Mouse (Mus musculus): Measurements from ENCODE around the gene Lyz2. TPM values are rescaled to one million over a fixed set of nuclear protein-coding genes. Genes with fewer than 3 reads are reported as not detected.
"Not testable (repeated sequence)": the region's sequence is repeated elsewhere in the genome, so short reads cannot be mapped to it uniquely, and the experiment has no call there.

Gene Lyz2
- total and polyA plus RNA-seq, 3 experiments, result not detected

DNA sequence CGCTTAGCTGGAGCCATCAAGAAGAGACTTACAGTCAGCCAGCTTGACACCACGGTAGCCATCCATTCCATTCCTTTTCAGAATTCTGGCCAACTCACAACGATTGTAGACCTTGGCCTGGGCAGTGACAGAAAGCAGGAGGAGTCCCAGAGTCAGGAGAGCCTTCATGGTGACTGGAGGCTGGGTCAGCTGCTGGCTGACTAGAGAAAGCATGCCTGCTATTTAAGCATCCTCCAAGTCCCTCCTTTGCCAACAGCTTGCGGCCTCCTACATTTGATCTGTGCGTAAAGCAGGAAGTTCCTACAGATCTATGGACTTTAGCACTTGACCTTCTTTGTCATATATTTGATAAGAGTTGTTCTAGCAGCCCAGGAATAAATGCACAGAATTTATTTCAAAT, 10.6 kb upstream of the Lyz2 start, which contains the start of gene Lyz1:
TSS of gene Lyz1 (minus strand) at position 198 of the 400 bp plus-strand sequence.
- H3K27me3 ChIP-seq (ENCODE audit: control insufficient read depth in 1 of 2, insufficient read depth in 2 of 2, low read length in 2 of 2), result peaks cover 8 to 16% of the 10 kb centered on the region in 2 experiments
- H3K27ac ChIP-seq (ENCODE audit: control insufficient read depth, low read depth, low read length), result no peak within 1 kb of the TSS
- TF ChIP-seq CHD1 (IDR thresholded peaks at IDR 0.05; ENCODE audit: low read depth, low read length), result no peak
- TF ChIP-seq RAD21 (IDR thresholded peaks at IDR 0.05; ENCODE audit: low read depth, low read length), result no peak
- TF ChIP-seq MXI1 (IDR thresholded peaks at IDR 0.05; ENCODE audit: low read depth, low read length), result no peak
- no peak for TF ChIP-seq MAZ (IDR thresholded peaks at IDR 0.05; ENCODE audit: low read depth, low read length)
- TF ChIP-seq SMC3 (IDR thresholded peaks at IDR 0.05; ENCODE audit: low read depth, low read length), result no peak
- TF ChIP-seq POLR2A (IDR thresholded peaks at IDR 0.05; ENCODE audit: control insufficient read depth in 1 of 2, insufficient read depth in 1 of 2, low read depth in 1 of 2, low read length in 2 of 2, poor library complexity in 1 of 2), result no peak
- no peak for TF ChIP-seq CTCF (IDR thresholded peaks at IDR 0.05 in 2 of 3, conservative IDR thresholded peaks at IDR 0.05 in 1 of 3; ENCODE audit: control insufficient read depth in 1 of 3, insufficient read depth in 1 of 3, low read depth in 2 of 3, low read length in 3 of 3, poor library complexity in 1 of 3, severe bottlenecking in 1 of 3)
- no peak for TF ChIP-seq SIN3A (IDR thresholded peaks at IDR 0.05; ENCODE audit: low read length)
- no peak for TF ChIP-seq ELF1 (IDR thresholded peaks at IDR 0.05; ENCODE audit: low read depth, low read length)

DNA sequence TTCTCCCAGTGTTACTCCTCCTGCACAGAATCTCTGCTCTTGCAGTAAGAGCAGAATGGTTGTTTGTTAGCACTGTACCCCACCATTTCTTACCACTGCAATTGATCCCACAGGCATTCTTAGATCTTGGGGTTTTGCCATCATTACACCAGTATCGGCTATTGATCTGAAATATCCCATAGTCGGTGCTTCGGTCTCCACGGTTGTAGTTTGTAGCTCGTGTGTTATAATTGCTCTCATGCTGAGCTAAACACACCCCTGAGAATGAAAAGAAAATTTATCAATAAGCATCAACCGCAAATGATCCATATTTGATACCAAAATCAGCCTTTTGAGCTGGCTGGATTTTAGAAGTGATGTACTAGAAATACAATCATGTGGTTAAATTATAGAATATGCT, 8.8 kb upstream of the Lyz2 start:
- H3K4me1 ChIP-seq (ENCODE audit: control insufficient read depth in 1 of 2, insufficient read depth in 2 of 2, low read length in 2 of 2); H3K79me2 ChIP-seq (ENCODE audit: control insufficient read depth, insufficient read depth, low read length, poor library complexity); H3K9me3 ChIP-seq (replicated peaks; ENCODE audit: insufficient read depth, low read length); H3K27ac ChIP-seq (ENCODE audit: control insufficient read depth, low read depth, low read length); H3K4me3 ChIP-seq (ENCODE audit: control insufficient read depth in 1 of 2, insufficient read depth in 1 of 2, low read depth in 2 of 2, low read length in 2 of 2); H3K9ac ChIP-seq (ENCODE audit: control insufficient read depth, low read depth, low read length, poor library complexity, severe bottlenecking); H3K36me3 ChIP-seq (ENCODE audit: control insufficient read depth in 1 of 2, insufficient read depth in 2 of 2, low read length in 2 of 2); DNase-seq (ENCODE audit: low read depth, low spot score): not testable (repeated sequence)
- H3K27me3 ChIP-seq (ENCODE audit: control insufficient read depth in 1 of 2, insufficient read depth in 2 of 2, low read length in 2 of 2), result peaks cover 8 to 18% of the 10 kb centered on the region in 2 experiments

More for the DNA sequence above, 10.6 kb upstream of the Lyz2 start, which contains the start of gene Lyz1:
- no peaks in the 10 kb centered on the region for H3K4me1 ChIP-seq (ENCODE audit: control insufficient read depth in 1 of 2, insufficient read depth in 2 of 2, low read length in 2 of 2)
- H3K4me3 ChIP-seq (ENCODE audit: control insufficient read depth in 1 of 2, insufficient read depth in 1 of 2, low read depth in 2 of 2, low read length in 2 of 2), result no peak within 1 kb of the TSS
- H3K79me2 ChIP-seq (ENCODE audit: control insufficient read depth, insufficient read depth, low read length, poor library complexity), result no peaks in the 10 kb centered on the region
- H3K9me3 ChIP-seq (replicated peaks; ENCODE audit: insufficient read depth, low read length), result no peaks in the 10 kb centered on the region
- H3K36me3 ChIP-seq (ENCODE audit: control insufficient read depth in 1 of 2, insufficient read depth in 2 of 2, low read length in 2 of 2), result no peaks in the 10 kb centered on the region
- H3K9ac ChIP-seq (ENCODE audit: control insufficient read depth, low read depth, low read length, poor library complexity, severe bottlenecking), result no peak within 1 kb of the TSS
- DNase-seq (ENCODE audit: low read depth, low spot score), result no peak

DNA sequence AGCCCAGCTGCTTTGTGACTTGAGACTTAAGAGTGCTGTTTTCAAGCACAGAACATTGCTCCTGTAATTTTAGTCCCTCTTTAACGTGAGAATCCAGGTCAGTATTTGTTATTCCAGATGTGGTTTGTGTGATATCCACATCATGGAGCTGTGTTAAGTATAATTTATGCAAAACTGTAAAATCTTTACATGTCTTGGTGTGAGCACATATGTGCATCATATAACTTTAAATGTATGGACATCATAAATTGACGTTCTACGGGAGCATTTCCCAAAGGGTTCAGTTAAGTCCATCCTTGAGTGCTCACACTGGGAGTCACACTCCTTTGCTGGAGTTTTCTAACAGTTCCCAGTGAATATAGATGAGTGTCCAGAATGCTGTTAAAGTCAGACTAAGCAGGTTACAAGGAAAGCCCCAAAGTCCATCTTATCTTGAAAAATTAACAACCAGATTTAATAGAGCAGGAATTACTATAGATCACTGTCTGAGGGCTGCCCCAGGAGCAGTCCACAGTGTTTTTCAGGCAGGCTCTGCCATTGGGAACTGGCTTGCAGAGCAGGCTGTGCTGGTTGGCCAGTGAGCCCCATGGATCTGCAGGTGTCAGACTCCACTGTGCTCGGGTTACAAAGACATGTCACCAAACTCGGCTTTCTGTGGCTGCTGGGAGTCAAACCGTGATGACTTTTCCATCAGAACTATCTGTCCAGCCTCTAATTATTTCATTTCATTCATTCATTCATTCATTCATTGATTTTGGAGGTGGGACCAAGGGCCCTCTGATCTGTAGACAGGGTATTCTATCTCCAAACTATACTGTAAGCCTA, 8.1 kb upstream of the Lyz2 start:
- DNase-seq (ENCODE audit: low read depth, low spot score), result no peak
- no peaks in the 10 kb centered on the region for H3K9me3 ChIP-seq (replicated peaks; ENCODE audit: insufficient read depth, low read length)
- H3K27ac ChIP-seq (ENCODE audit: control insufficient read depth, low read depth, low read length), result no peak overlapping the region
- no peak overlapping the region for H3K4me3 ChIP-seq (ENCODE audit: control insufficient read depth in 1 of 2, insufficient read depth in 1 of 2, low read depth in 2 of 2, low read length in 2 of 2)
- H3K36me3 ChIP-seq (ENCODE audit: control insufficient read depth in 1 of 2, insufficient read depth in 2 of 2, low read length in 2 of 2), result no peaks in the 10 kb centered on the region
- H3K79me2 ChIP-seq (ENCODE audit: control insufficient read depth, insufficient read depth, low read length, poor library complexity), result no peaks in the 10 kb centered on the region
- no peak overlapping the region for H3K9ac ChIP-seq (ENCODE audit: control insufficient read depth, low read depth, low read length, poor library complexity, severe bottlenecking)
- H3K4me1 ChIP-seq (ENCODE audit: control insufficient read depth in 1 of 2, insufficient read depth in 2 of 2, low read length in 2 of 2), result no peaks in the 10 kb centered on the region
- peaks cover 5 to 16% of the 10 kb centered on the region in 2 experiments for H3K27me3 ChIP-seq (ENCODE audit: control insufficient read depth in 1 of 2, insufficient read depth in 2 of 2, low read length in 2 of 2)
- TF ChIP-seq HCFC1 (IDR thresholded peaks at IDR 0.05; ENCODE audit: low read depth, low read length), result no peak
- no peak for TF ChIP-seq NELFE (IDR thresholded peaks at IDR 0.05; ENCODE audit: low read depth, low read length)
- no peak for TF ChIP-seq RCOR1 (IDR thresholded peaks at IDR 0.05; ENCODE audit: low read depth, low read length)
- TF ChIP-seq ZMIZ1 (IDR thresholded peaks at IDR 0.05; ENCODE audit: low read depth, low read length), result no peak
- no peak for TF ChIP-seq MAFK (IDR thresholded peaks at IDR 0.05; ENCODE audit: borderline replicate concordance, low read depth, low read length)
- TF ChIP-seq NRF1 (IDR thresholded peaks at IDR 0.05; ENCODE audit: insufficient read depth, low read depth, low read length, poor library complexity, severe bottlenecking), result no peak
- TF ChIP-seq E2F4 (IDR thresholded peaks at IDR 0.05; ENCODE audit: borderline replicate concordance, low read depth, low read length), result no peak
- TF ChIP-seq GABPA (IDR thresholded peaks at IDR 0.05; ENCODE audit: low read depth, low read length), result no peak
- no peak for TF ChIP-seq EP300 (IDR thresholded peaks at IDR 0.05; ENCODE audit: low read depth in 1 of 2, low read length in 2 of 2)
- no peak for TF ChIP-seq TCF12 (IDR thresholded peaks at IDR 0.05; ENCODE audit: low read depth, low read length)
- no peak for TF ChIP-seq TBP (IDR thresholded peaks at IDR 0.05; ENCODE audit: low read depth, low read length)
- no peak for TF ChIP-seq ETS1 (IDR thresholded peaks at IDR 0.05; ENCODE audit: low read depth, low read length)
- TF ChIP-seq RAD21 (IDR thresholded peaks at IDR 0.05; ENCODE audit: low read depth, low read length), result no peak
- TF ChIP-seq ZNF384 (IDR thresholded peaks at IDR 0.05; ENCODE audit: low read depth, low read length), result no peak
- TF ChIP-seq POLR2AphosphoS2 (IDR thresholded peaks at IDR 0.05; ENCODE audit: low read length), result no peak
- TF ChIP-seq CHD1 (IDR thresholded peaks at IDR 0.05; ENCODE audit: low read depth, low read length), result no peak
- TF ChIP-seq ZKSCAN1 (IDR thresholded peaks at IDR 0.05; ENCODE audit: low read depth, low read length), result no peak
- TF ChIP-seq CHD2 (IDR thresholded peaks at IDR 0.05; ENCODE audit: low read length), result no peak
- no peak for TF ChIP-seq USF1 (IDR thresholded peaks at IDR 0.05; ENCODE audit: low read depth, low read length)
